Mouse (Mus musculus) liver, embryonic 11.5 days (tissue): ENCODE data around the gene U2af1. TPM values are rescaled to one million over a fixed set of nuclear protein-coding genes. Genes with fewer than 3 reads are reported as not detected.
"Not testable (repeated sequence)": the region's sequence is repeated elsewhere in the genome, so short reads cannot be mapped to it uniquely, and the experiment has no call there.

Experiments
- ATAC-seq: fragments of 200-750 bp; cut with Nextera tagmentation; replicated peaks from 2 replicates; pipeline ENCODE4 v1.8.0; 2017; ENCODE audit warnings: moderate number of reproducible peaks, mild to moderate bottlenecking, moderate TSS enrichment, moderate library complexity; ENCODE audit not compliant: low FRiP score
- DNase-seq: peaks from one replicate; pipeline ENCODE4 v3.0.0-alpha.2; 2017; ENCODE audit warnings: low spot score
- H3K27ac ChIP-seq: fragments of 300-500 bp; sonication (generic); 2 replicates; pipeline ENCODE4 v1.5.1; 2014; ENCODE audit warnings: mild to moderate bottlenecking, low read depth, low read length, control low read depth
- H3K27me3 ChIP-seq: fragments of 300-500 bp; sonication (generic); replicated peaks from 2 replicates; pipeline ENCODE4 v1.6.1; 2014; ENCODE audit warnings: low read length, mixed read lengths; ENCODE audit not compliant: control insufficient read depth, insufficient read depth
- H3K36me3 ChIP-seq: fragments of 300-500 bp; sonication (generic); 2 replicates; pipeline ENCODE4 v1.6.1; 2014; ENCODE audit warnings: mild to moderate bottlenecking, low read length, moderate library complexity, mixed read lengths; ENCODE audit not compliant: control insufficient read depth, insufficient read depth
- H3K4me1 ChIP-seq: fragments of 300-500 bp; sonication (generic); replicated peaks from 2 replicates; pipeline ENCODE4 v1.6.1; 2014; ENCODE audit warnings: low read length, mixed read lengths; ENCODE audit not compliant: control insufficient read depth, insufficient read depth
- H3K4me2 ChIP-seq: fragments of 300-500 bp; sonication (generic); 2 replicates; pipeline ENCODE4 v1.6.1; 2014; ENCODE audit warnings: mild to moderate bottlenecking, control low read depth, moderate library complexity
- H3K4me3 ChIP-seq: fragments of 300-500 bp; sonication (generic); 2 replicates; pipeline ENCODE4 v1.5.1; 2014; ENCODE audit warnings: low read depth, low read length, control low read depth
- H3K9ac ChIP-seq: fragments of 300-500 bp; sonication (generic); 2 replicates; pipeline ENCODE4 v1.6.1; 2014; ENCODE audit warnings: low read depth, low read length, control low read depth
- H3K9me3 ChIP-seq: fragments of 300-500 bp; sonication (generic); 2 replicates; pipeline ENCODE4 v1.6.1; 2016; ENCODE audit warnings: low read length, inconsistent platforms, mixed read lengths; ENCODE audit not compliant: control insufficient read depth
- WGBS: fragments of 180-500 bp; shearing (Covaris S2); extraction: QIAGEN DNeasy Blood & Tissue Kit; methylation state at CpG from one replicate; pipeline ENCODE4 v1.1.7; 2014; 5-methylcytosine and 5-hydroxymethylcytosine counted together
- polyA plus RNA-seq: library from polyadenylated mRNA; unstranded; fragments of >200 nt; fragmentation: Nextera tagmentation; extraction: Ambion mirVana; gene quantifications from 2 replicates; pipeline ENCODE4 v1.2.1, GENCODE M21; 2014

U2af1 gene
- polyA plus RNA-seq = 188 and 210 TPM in 2 replicates

DNA sequence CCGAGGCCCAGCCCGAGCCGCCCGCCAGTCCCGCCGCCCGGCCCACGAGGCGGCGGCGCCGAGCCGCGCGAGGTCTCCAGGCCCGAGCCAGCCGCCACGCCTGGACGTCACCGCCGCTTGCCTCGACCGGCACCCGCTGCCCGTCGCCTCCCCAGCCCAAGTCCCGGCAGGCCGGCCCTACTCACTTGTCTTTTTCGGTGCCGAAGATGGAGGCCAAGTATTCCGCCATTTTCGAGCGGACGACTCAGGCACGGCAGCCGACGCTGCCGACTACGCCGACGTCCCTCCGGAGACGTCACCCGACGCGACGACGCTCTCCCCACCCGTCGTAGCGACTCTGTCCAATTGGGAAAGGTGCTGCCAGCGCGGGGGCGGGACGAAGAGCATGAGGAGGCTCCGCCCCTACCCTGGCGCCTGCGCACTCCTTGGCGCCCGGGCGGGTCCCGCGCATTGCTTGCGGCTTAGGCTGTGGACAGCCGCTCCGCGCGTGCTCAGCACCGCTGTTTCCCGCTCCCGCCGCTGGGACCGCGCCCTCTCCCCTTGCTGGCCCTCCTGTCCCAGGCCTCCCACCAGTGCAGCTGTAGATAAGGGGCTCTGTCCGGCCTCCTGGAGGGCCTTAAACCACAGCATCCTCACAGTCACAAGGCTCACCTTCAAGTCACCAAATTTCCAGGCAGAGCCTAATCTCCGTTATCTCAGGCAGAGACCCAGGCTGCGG lies at the start of gene U2af1:
Gene U2af1 (minus strand): TSS at position 425 of the 718 bp plus-strand sequence.
- H3K9me3 ChIP-seq = no peaks in the 10 kb centered on the region
- no peaks in the 10 kb centered on the region for H3K27me3 ChIP-seq
- ATAC-seq (peak; percentile 97), DNase-seq (peak; percentile 97)
- WGBS = under 1% methylated on average over 74 of the region's 77 CpGs
- H3K4me3 ChIP-seq = peak within 1 kb of the TSS; percentile 98
- peaks cover 22% of the 10 kb centered on the region for H3K36me3 ChIP-seq
- peak within 1 kb of the TSS; percentile 90 for H3K4me2 ChIP-seq
- peak within 1 kb of the TSS; percentile 91 for H3K27ac ChIP-seq
- H3K4me1 ChIP-seq = peaks cover 10% of the 10 kb centered on the region; the same call in 1 of the 2 replicates
- H3K9ac ChIP-seq = peak within 1 kb of the TSS; percentile 98

DNA sequence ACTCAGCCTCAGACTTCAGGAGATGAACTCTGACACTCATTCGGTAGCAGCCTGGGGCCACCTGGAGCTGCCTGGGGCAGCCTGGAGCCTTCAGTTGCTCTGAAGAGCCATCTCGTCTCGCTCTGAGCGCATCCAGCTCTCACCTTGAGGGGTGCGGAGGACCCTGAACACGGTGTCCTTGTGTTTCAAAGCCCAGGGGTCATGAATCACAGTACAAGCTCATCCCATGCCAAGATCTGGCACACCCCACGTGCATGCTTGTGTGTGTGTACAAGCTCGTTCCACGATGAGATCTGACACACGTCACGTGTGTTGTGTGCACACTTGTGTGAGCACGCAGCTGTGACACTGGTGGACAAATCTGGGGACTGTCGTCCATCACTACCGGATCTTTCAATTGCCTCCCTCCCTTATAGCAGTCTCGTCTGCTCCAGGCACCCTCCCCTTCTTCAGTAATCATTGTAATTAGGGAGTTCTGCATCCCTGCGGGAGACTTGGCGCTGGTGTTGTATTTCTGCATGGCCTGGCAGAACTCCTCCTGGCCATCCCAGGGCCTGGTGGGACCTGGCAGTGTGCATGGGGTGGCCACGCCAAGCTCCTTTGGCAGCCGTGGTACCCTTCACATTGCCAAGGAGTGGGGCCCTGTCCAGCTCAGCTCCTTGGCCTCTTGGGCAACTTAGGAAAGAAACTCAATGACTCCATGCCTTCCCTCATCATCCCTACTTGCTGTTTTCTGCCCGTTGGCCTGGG lies 46.8 kb upstream of the U2af1 start:
- WGBS = 72% methylated on average over 20 of the region's 20 CpGs
- Histone ChIP-seq H3K4me2 (no peak overlapping the region), H3K9ac (no peak overlapping the region), H3K9me3 (no peaks in the 10 kb centered on the region), H3K36me3 (no peaks in the 10 kb centered on the region), H3K27me3 (no peaks in the 10 kb centered on the region), H3K4me1 (no peaks in the 10 kb centered on the region), H3K27ac (no peak overlapping the region), H3K4me3 (no peak overlapping the region)
- DNase-seq (no peak), ATAC-seq (no peak)

DNA sequence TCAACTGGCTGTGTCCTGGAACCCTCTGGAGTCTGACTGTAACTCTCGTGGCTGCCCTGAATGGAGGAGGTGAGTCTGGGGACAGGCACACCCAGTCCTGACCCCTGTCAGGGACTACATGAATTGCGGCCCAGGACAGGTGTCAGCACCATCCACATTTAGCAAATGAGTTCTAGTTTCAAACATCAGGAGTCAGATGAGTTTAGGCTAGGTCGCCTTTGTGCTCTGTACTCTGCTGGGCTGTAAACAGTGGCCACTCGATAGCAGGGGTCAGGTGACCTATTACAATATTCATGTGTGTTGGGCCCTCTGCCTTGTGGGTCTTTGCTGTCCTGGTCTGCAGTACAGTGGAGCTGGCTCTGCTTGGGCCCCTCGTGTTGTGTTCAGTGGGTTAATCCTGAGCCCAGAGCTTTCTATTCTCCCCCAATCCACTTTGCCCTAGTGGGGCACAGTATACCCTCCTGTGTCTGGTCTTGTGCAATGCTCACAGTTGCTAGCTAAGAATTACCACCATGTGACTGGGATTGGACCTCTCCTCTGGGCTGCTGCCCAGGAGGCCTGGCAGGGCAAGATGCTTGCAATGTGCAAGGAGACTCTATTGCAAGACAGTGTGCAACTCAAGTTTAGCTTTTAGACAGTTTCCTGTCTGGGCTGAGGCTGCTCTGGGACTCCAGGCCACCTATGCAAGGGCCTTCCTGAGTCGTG lies 44.7 kb upstream of the U2af1 start:
- H3K4me1 ChIP-seq = no peaks in the 10 kb centered on the region
- H3K4me2 ChIP-seq = no peak overlapping the region
- ATAC-seq = no peak
- H3K27me3 ChIP-seq = no peaks in the 10 kb centered on the region
- no peak overlapping the region for H3K4me3 ChIP-seq
- WGBS = 71% methylated on average over 6 of the region's 6 CpGs
- no peaks in the 10 kb centered on the region for H3K36me3 ChIP-seq
- DNase-seq = no peak
- no peak overlapping the region for H3K9ac ChIP-seq
- H3K9me3 ChIP-seq = no peaks in the 10 kb centered on the region
- no peak overlapping the region for H3K27ac ChIP-seq

DNA sequence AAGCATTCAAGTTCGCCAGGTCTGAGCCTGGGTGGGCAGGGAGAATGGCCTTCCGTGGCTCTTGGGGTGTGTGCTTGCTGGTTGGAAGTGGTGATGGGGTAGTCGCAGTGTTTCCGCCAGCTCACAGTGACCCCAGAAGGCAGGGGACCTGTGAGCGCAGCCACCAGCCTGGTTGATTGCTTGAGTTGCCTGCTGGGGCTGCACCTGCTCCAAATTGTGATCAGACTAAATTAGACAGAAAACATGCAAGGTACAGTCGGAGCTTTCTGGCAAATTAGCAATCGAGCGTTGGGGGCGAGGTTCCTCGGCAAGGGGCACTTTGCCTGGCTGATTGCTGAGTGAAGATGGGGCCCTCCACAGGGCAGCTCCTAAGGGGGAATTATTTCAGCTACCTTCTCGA lies 39.7 kb upstream of the U2af1 start:
- no peak overlapping the region for H3K4me2 ChIP-seq
- H3K4me1 ChIP-seq = peaks cover 3% of the 10 kb centered on the region; the same call in 1 of the 2 replicates
- H3K9me3 ChIP-seq = no peaks in the 10 kb centered on the region
- 77% methylated on average over 11 of the region's 11 CpGs for WGBS
- no peak overlapping the region for H3K4me3 ChIP-seq
- H3K27ac ChIP-seq = no peak overlapping the region
- ATAC-seq (no peak), DNase-seq (no peak)
- no peaks in the 10 kb centered on the region for H3K27me3 ChIP-seq
- H3K9ac ChIP-seq = no peak overlapping the region
- H3K36me3 ChIP-seq = no peaks in the 10 kb centered on the region

DNA sequence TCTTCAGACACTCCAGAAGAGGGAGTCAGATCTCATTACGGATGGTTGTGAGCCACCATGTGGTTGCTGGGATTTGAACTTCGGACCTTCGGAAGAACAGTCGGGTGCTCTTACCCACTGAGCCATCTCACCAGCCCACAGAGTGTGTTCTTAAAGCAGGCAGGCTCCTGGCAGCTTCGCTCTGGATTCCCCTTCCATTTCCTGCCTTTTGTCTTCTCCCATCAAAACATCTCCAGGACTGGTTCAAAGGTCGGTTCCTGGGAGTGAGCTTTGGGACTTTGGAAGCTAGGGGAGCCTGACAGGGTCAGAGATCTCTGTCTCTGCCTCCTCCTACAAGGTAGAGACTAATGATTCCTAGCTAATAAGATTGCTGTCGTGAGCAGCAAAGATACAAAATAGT lies 36.7 kb upstream of the U2af1 start:
- H3K9me3 ChIP-seq, H3K36me3 ChIP-seq, ATAC-seq, H3K4me2 ChIP-seq, H3K4me3 ChIP-seq, H3K27ac ChIP-seq, DNase-seq, H3K27me3 ChIP-seq, H3K4me1 ChIP-seq, H3K9ac ChIP-seq: not testable (repeated sequence)
- WGBS = 62% methylated on average over 6 of the region's 7 CpGs

DNA sequence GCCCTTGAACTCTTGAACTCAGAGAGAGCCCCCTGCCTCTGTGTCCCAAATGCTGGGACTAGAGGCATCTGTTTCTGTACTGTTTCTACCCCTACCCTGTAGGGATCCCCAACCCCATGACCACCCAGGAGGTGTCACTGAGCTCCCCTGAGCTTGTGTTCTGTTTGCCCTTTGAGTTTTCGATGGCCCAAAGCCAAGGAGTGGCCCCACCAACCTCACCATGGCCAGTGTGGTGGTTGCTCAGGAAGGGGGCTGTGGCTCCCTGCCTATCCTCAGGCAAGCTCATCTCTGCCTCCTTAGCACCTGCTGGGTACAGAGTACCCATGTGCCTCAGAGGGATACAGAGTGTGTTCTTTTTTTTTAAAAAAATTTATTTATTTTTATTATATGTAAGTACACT lies 36.3 kb upstream of the U2af1 start:
- Histone ChIP-seq H3K4me2 (no peak overlapping the region), H3K4me3 (no peak overlapping the region), H3K27me3 (no peaks in the 10 kb centered on the region; the same call in 1 of the 2 replicates), H3K4me1 (peaks cover 8% of the 10 kb centered on the region; the same call in 1 of the 2 replicates), H3K27ac (no peak overlapping the region), H3K9me3 (no peaks in the 10 kb centered on the region), H3K9ac (no peak overlapping the region), H3K36me3 (no peaks in the 10 kb centered on the region)
- 81% methylated on average over 1 of the region's 1 CpGs for WGBS
- DNase-seq = no peak
- ATAC-seq = no peak

DNA sequence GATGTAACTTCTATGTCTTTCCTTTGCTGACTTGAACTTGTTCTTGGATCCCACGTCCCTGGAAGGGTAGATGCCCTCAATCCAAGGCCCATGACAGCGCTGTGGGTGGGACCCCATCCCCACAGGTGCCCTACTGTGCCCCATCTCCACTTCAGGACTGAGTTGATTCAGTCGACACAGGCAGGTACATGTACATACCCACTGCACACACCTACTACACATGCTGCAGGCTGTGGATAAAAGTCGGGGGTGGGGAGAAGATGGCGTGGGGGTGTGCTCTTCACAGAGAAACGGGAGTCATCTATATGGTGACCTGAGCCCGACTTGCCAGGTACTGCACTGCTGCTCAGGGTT lies 35.3 kb upstream of the U2af1 start:
- H3K4me3 ChIP-seq = no peak overlapping the region
- no peaks in the 10 kb centered on the region; the same call in 1 of the 2 replicates for H3K27me3 ChIP-seq
- H3K9me3 ChIP-seq = no peaks in the 10 kb centered on the region
- no peak overlapping the region for H3K4me2 ChIP-seq
- DNase-seq = no peak
- peaks cover 8% of the 10 kb centered on the region; the same call in 1 of the 2 replicates for H3K4me1 ChIP-seq
- no peak overlapping the region for H3K9ac ChIP-seq
- 62% methylated on average over 7 of the region's 7 CpGs for WGBS
- H3K36me3 ChIP-seq = no peaks in the 10 kb centered on the region
- no peak; the same call in 1 of the 2 replicates for ATAC-seq
- H3K27ac ChIP-seq = no peak overlapping the region

DNA sequence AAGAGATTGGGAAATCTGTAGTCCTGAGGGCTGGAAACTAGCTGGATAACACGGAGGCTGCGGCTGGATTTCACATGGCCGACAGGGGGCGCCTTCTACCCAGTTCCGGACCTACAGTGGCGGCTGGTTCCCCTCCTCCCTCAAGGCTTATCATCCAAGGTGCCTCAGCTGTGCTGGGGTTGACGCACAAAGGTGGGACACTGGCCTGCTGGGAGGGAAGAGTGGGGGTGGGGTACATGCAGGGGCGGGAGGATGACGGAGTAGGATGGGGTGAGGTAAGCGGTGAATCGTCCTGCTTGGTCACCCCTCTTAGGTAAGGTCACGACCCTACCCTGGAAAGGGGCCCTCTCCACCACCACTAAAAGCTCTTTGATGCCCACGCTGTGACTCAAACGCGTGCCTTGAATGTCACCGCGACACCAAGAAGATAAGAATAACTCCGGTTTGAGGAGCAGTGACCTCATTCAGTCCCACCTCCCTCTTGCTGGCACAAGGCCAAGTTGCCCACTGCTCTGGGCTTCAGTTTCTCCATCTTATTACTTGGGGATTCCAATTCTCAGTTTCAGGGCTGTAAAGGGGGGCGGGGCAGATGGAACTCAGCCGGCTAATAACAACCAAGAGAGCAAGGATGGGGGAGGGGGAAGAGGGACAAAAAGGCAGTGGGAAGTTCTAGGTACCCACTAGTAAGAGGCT lies 34.8 kb upstream of the U2af1 start:
- Histone ChIP-seq H3K4me2 (peak overlapping the region; percentile 34), H3K9ac (no peak overlapping the region), H3K36me3 (no peaks in the 10 kb centered on the region), H3K4me3 (no peak overlapping the region), H3K4me1 (peaks cover 8% of the 10 kb centered on the region; the same call in 1 of the 2 replicates), H3K9me3 (no peaks in the 10 kb centered on the region), H3K27ac (no peak overlapping the region), H3K27me3 (no peaks in the 10 kb centered on the region; the same call in 1 of the 2 replicates)
- 5% methylated on average over 20 of the region's 20 CpGs for WGBS
- ATAC-seq (no peak), DNase-seq (peak; percentile 70)
